Mouse (Mus musculus) heart, postnatal 0 days (tissue): ENCODE results near the gene Mylk. TPM values are rescaled to one million over a fixed set of nuclear protein-coding genes. Genes with fewer than 3 reads are reported as not detected.
A peak's percentile ranks its signal among the peaks of the same experiment; 100 is the strongest.

Experiments
- ATAC-seq: fragments of 200-750 bp; cut with Nextera tagmentation; 2 replicates; pipeline ENCODE4 v1.8.0; 2017; ENCODE audit warnings: low read depth, moderate number of reproducible peaks, moderate library complexity; ENCODE audit not compliant: insufficient read depth
- DNase-seq: peaks from one replicate; pipeline ENCODE4 v3.0.0-alpha.2; 2016; ENCODE audit warnings: low spot score
- H3K27ac ChIP-seq: fragments of 300-500 bp; sonication (generic); 2 replicates; pipeline ENCODE4 v1.5.1; 2014; ENCODE audit warnings: low read depth, mild to moderate bottlenecking
- H3K27me3 ChIP-seq: fragments of 300-500 bp; sonication (generic); 2 replicates; pipeline ENCODE4 v1.6.1; 2014; ENCODE audit warnings: low read length, mixed read lengths; ENCODE audit not compliant: control insufficient read depth, insufficient read depth
- H3K36me3 ChIP-seq: fragments of 300-500 bp; sonication (generic); replicated peaks from 2 replicates; pipeline ENCODE4 v1.6.1; 2014; ENCODE audit warnings: low read length, mixed read lengths; ENCODE audit not compliant: control insufficient read depth, insufficient read depth
- H3K4me1 ChIP-seq: fragments of 300-500 bp; sonication (generic); 2 replicates; pipeline ENCODE4 v1.6.1; 2014; ENCODE audit warnings: antibody characterized with exemption; ENCODE audit not compliant: control insufficient read depth, insufficient read depth
- H3K4me2 ChIP-seq: fragments of 300-500 bp; sonication (generic); 2 replicates; pipeline ENCODE4 v1.6.1; 2014; ENCODE audit warnings: low read depth, mild to moderate bottlenecking, low read length, moderate library complexity
- H3K4me3 ChIP-seq: fragments of 300-500 bp; sonication (generic); 2 replicates; pipeline ENCODE4 v1.5.1; 2014; ENCODE audit warnings: low read depth, low read length
- H3K9ac ChIP-seq: fragments of 300-500 bp; sonication (generic); replicated peaks from 2 replicates; pipeline ENCODE4 v1.6.1; 2014; ENCODE audit warnings: low read depth, low read length, mixed read lengths
- H3K9me3 ChIP-seq: fragments of 300-500 bp; sonication (generic); replicated peaks from 2 replicates; pipeline ENCODE4 v1.6.1; 2016; ENCODE audit warnings: low read length; ENCODE audit not compliant: control insufficient read depth
- CTCF ChIP-seq: IDR thresholded peaks from 2 replicates; pipeline ENCODE4 v1.5.1; 2016; ENCODE audit warnings: antibody characterized with exemption, control low read depth, low read depth
- EP300 ChIP-seq: IDR thresholded peaks from 2 replicates; pipeline ENCODE4 v1.6.1; 2016; ENCODE audit warnings: antibody characterized with exemption, low read depth
- WGBS: fragments of 180-500 bp; shearing (Covaris S2); extraction: QIAGEN DNeasy Blood & Tissue Kit; methylation state at CpG from one replicate; pipeline ENCODE4 v1.1.7; 2014; 5-methylcytosine and 5-hydroxymethylcytosine counted together
- polyA plus RNA-seq: library from polyadenylated mRNA; unstranded; fragments of >200 nt; fragmentation: Nextera tagmentation; extraction: Ambion mirVana; gene quantifications from 2 replicates; pipeline ENCODE4 v1.2.1, GENCODE M21; 2015
- total RNA-seq: library from RNA; depleted of rRNA; stranded (reverse); fragments of >200 nt; gene quantifications from 2 replicates; pipeline ENCODE4 v1.2.3, GENCODE M21; 2014; ENCODE audit warnings: low replicate concordance

Gene Mylk
- total and polyA plus RNA-seq, 2 experiments from 2014 or later: 6.2 to 148 TPM

DNA sequence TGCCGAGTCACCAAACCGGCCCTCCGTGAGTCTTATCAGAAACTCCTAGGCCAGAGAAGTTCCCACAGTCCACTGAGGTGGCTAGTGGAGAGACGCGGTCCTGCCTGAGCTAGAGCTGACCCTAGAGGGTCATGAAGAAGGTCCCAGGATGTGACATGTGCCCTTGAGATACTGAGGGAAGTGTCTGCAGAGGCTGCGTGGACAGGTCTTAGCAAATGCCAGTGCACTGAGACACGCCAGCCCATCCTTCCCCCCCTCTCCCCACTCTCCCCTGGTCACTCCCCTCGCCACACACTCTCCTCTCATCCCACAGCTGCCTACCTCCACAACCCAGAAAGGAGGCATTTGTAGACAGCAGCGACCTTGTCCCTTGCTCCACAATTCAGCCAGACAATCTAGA lies 178.6 kb downstream of the Mylk start:
- ATAC-seq: no peak
- Histone ChIP-seq H3K4me2 (no peak overlapping the region), H3K27me3 (no peaks in the 10 kb centered on the region; the same call in 1 of the 2 replicates), H3K9ac (no peak overlapping the region), H3K36me3 (no peaks in the 10 kb centered on the region), H3K4me1 (peaks cover 41% of the 10 kb centered on the region), H3K4me3 (0 out of 2 replicates have a peak overlapping the region, but pooled peaks have one; percentile 4), H3K9me3 (no peaks in the 10 kb centered on the region), H3K27ac (no peak overlapping the region)
- 56% methylated on average over 9 of the region's 9 CpGs for WGBS
- TF ChIP-seq EP300 (no peak), CTCF (no peak)
- no peak for DNase-seq

DNA sequence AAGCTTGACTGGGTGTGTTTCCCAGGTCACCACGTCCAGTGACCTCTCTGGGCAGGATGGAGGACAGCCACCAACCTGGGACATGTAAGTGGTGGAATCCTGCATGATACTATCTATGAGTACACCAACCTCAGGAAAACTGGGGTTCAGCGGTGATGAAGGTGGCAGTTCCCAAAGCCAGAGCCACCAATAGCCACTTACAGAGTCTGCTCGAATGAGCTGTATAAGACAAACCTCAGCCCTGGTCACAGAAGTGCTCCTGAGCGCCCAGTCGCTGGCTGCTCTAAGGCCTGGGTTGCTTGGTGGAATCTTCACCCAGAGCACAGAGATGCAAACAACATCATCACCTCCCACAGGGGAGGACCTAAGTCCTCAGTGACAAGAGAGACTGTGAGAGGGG lies 179.3 kb downstream of the Mylk start:
- peak overlapping the region; percentile 47 for H3K27ac ChIP-seq
- no peak overlapping the region for H3K4me3 ChIP-seq
- no peaks in the 10 kb centered on the region for H3K36me3 ChIP-seq
- H3K4me2 ChIP-seq: peak overlapping the region; percentile 28; the same call in 1 of the 2 replicates
- H3K9me3 ChIP-seq: no peaks in the 10 kb centered on the region
- WGBS: 73% methylated on average over 5 of the region's 5 CpGs
- 0 out of 2 replicates have a peak overlapping the region, but pooled peaks have one; percentile 20 for H3K9ac ChIP-seq
- no peaks in the 10 kb centered on the region; the same call in 1 of the 2 replicates for H3K27me3 ChIP-seq
- peaks cover 41% of the 10 kb centered on the region for H3K4me1 ChIP-seq
- DNase-seq (no peak), ATAC-seq (no peak)
- TF ChIP-seq CTCF: no peak
- TF ChIP-seq EP300: no peak

DNA sequence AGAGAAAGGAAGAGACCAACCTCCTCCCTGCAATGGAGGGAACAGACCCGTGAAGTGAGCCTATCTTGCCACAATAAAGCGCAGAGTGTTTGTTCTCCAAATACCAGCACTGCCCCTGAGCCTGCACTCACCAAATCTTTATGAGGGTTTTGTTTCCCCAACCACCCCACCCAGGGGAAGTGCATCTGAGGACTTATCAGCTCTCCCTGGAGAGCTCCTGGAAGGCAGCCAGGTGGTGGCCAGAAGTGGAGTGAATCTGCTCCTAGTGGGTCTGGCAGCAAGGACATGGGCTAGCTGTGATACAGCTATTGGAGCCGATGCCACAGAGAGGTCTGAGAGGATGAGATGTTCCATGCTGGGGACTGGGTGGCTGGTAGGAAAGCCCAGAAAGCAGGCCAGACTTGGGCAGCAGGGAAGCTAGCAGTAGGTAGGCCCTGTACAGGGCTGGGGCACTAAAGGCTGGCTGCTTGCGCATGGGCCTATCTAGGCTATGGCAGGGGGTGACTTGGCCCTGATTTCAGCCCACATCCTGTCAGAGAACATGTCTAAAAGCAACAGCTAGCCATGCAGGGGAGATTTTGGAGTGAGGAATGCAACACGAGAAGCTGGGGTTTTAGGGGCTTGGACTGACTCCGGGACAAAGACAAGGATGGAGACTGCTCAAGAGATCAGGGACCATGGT lies 180.1 kb downstream of the Mylk start:
- Histone ChIP-seq H3K9ac (no peak overlapping the region), H3K27me3 (no peaks in the 10 kb centered on the region; the same call in 1 of the 2 replicates), H3K4me3 (no peak overlapping the region), H3K36me3 (no peaks in the 10 kb centered on the region), H3K27ac (peak overlapping the region; percentile 47), H3K9me3 (no peaks in the 10 kb centered on the region), H3K4me1 (peaks cover 44% of the 10 kb centered on the region), H3K4me2 (peak overlapping the region; percentile 28; the same call in 1 of the 2 replicates)
- DNase-seq: peak; percentile 84
- 31% methylated on average over 6 of the region's 6 CpGs for WGBS
- no peak for TF ChIP-seq EP300
- TF ChIP-seq CTCF: no peak
- ATAC-seq: peak; percentile 72

DNA sequence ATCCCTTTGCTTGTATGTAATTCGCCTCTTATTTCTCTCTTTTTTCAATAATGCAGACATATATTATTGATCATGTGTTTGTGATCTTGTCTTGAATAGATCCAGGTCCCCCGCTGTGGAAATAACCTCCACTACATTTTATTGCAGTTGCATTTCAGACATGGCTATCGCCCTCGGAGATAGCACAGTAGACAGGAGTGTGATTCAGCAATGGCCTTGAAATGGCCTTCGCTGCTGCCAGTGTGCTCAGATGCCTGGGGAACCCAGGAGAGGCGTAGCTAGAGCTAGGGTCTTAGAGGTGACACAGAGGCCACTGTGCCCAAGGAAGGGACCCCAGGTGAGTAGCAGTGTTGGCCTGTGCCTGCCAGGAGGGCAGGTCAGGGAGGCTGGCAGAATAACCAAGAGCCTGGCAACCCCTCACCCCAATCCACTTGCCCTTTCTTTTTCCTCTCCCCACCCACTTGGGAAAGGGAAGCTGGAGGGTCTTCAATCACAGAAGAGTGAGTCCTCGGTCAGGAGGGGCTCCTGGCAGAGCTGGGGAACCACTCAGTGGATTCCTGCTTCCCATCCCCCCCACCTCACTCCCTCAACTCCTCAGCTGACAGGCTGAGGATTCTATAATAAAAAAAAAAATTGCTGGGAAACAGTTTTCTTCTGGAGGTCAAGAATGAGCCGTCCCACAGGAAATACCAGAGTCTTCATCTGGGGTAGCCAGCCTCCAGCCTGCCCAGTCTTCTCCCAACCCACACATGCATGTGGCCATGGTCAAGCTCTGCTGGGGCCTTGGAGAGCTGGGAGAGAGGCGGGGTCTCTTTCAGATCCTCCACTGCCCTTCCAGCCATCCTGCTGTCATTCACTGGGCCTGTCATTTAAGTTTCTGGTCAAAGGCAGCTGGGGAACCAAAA lies 181.8 kb downstream of the Mylk start:
- WGBS: 48% methylated on average over 9 of the region's 9 CpGs
- Histone ChIP-seq H3K9me3 (no peaks in the 10 kb centered on the region), H3K27me3 (peaks cover 2% of the 10 kb centered on the region; the same call in 1 of the 2 replicates), H3K9ac (peak overlapping the region; percentile 22; the same call in 1 of the 2 replicates), H3K4me1 (peaks cover 54% of the 10 kb centered on the region), H3K27ac (peak overlapping the region; percentile 61; the same call in 1 of the 2 replicates), H3K36me3 (no peaks in the 10 kb centered on the region), H3K4me2 (no peak overlapping the region), H3K4me3 (no peak overlapping the region)
- ATAC-seq (no peak), DNase-seq (no peak)
- TF ChIP-seq CTCF (no peak), EP300 (no peak)

DNA sequence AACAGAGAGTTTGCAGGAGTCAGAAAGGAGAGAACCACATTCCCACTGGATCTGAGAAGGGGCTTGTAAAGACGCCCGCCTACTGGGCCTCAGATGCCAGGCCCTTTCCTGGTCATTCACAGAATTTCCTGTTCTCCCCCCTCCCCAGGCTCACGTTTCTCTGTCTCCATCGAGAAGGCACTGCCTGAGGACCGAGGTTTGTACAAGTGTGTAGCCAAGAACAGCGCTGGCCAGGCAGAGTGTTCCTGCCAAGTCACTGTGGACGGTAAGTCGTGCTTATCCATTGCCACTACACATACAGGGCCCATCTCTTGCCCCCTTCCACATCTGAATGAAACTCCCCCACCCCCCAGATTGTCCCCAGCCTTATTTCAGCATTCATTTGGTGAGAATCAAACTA lies 184.7 kb downstream of the Mylk start:
- Histone ChIP-seq H3K9me3 (no peaks in the 10 kb centered on the region), H3K4me2 (no peak overlapping the region), H3K4me1 (peaks cover 46% of the 10 kb centered on the region), H3K9ac (no peak overlapping the region), H3K27me3 (peaks cover 15% of the 10 kb centered on the region; the same call in 1 of the 2 replicates), H3K27ac (peak overlapping the region; percentile 9; the same call in 1 of the 2 replicates), H3K4me3 (no peak overlapping the region), H3K36me3 (no peaks in the 10 kb centered on the region)
- ATAC-seq: no peak
- no peak for DNase-seq
- TF ChIP-seq CTCF (no peak), EP300 (no peak)
- WGBS: 62% methylated on average over 8 of the region's 8 CpGs
